Mouse (Mus musculus) intestine, embryonic 15.5 days (tissue): ENCODE measurements at regions not wholly inside any gene's neighbourhood (a gene's known extent, or its start where the extent isn't known, plus 50 kb on each side); places are given as distances from the start of the nearest gene placed in this dataset.

Experiments used
- ATAC-seq: fragments of 200-750 bp; cut with Nextera tagmentation; 2 replicates; pipeline ENCODE4 v1.8.0; 2017; ENCODE audit warnings: moderate TSS enrichment, moderate library complexity
- H3K27ac ChIP-seq: fragments of 300-500 bp; sonication (generic); 2 replicates; pipeline ENCODE4 v1.5.1; 2015; ENCODE audit warnings: mild to moderate bottlenecking, inconsistent platforms
- H3K27me3 ChIP-seq: fragments of 300-500 bp; sonication (generic); replicated peaks from 2 replicates; pipeline ENCODE4 v1.6.1; 2015; ENCODE audit warnings: inconsistent platforms
- H3K36me3 ChIP-seq: fragments of 300-500 bp; sonication (generic); 2 replicates; pipeline ENCODE4 v1.6.1; 2015; ENCODE audit warnings: inconsistent platforms
- H3K4me1 ChIP-seq: fragments of 300-500 bp; sonication (generic); replicated peaks from 2 replicates; pipeline ENCODE4 v1.6.1; 2015; ENCODE audit warnings: inconsistent platforms
- H3K4me2 ChIP-seq: fragments of 300-500 bp; sonication (generic); replicated peaks from 2 replicates; pipeline ENCODE4 v1.6.1; 2015; ENCODE audit warnings: mild to moderate bottlenecking, inconsistent platforms
- H3K4me3 ChIP-seq: fragments of 300-500 bp; sonication (generic); replicated peaks from 2 replicates; pipeline ENCODE4 v1.5.1; 2015; ENCODE audit warnings: inconsistent platforms
- H3K9ac ChIP-seq: fragments of 300-500 bp; sonication (generic); 2 replicates; pipeline ENCODE4 v1.6.1; 2015; ENCODE audit warnings: inconsistent platforms
- H3K9me3 ChIP-seq: fragments of 300-500 bp; sonication (generic); 2 replicates; pipeline ENCODE4 v1.6.1; 2016; ENCODE audit warnings: inconsistent platforms
- WGBS: fragments of 180-500 bp; shearing (Covaris S2); methylation state at CpG from one replicate; pipeline ENCODE4 v1.1.7; 2015; 5-methylcytosine and 5-hydroxymethylcytosine counted together

- Histone ChIP-seq H3K36me3 (no peaks in the 10 kb centered on the region), H3K9ac (no peak overlapping the region), H3K9me3 (no peaks in the 10 kb centered on the region), H3K27me3 (0 out of 2 replicates have a peak, but pooled peaks cover 3% of the 10 kb centered on the region), H3K4me2 (no peak overlapping the region), H3K4me1 (no peaks in the 10 kb centered on the region), H3K27ac (no peak overlapping the region), H3K4me3 (no peak overlapping the region)
- 73% methylated on average over 2 of the region's 2 CpGs for whole genome bisulfite sequencing
- ATAC-seq = no peak
These were observed 80.6 kb downstream of the Fam53a start for GRCm38 (mm10) chr5:33548800-33549199.

GRCm38 (mm10) chr5:33543372-33543771, 86.1 kb downstream of the Fam53a start:
- no peak overlapping the region for H3K4me3 ChIP-seq
- WGBS = 18% methylated on average over 5 of the region's 5 CpGs
- no peak overlapping the region for H3K4me2 ChIP-seq
- no peaks in the 10 kb centered on the region for H3K36me3 ChIP-seq
- no peak overlapping the region for H3K9ac ChIP-seq
- ATAC-seq = no peak
- H3K9me3 ChIP-seq = no peaks in the 10 kb centered on the region
- H3K27ac ChIP-seq = no peak overlapping the region
- peaks cover 33% of the 10 kb centered on the region for H3K27me3 ChIP-seq
- H3K4me1 ChIP-seq = no peaks in the 10 kb centered on the region

GRCm38 (mm10) chr5:33542643-33543042, 86.8 kb downstream of the Fam53a start:
- Histone ChIP-seq H3K4me2 (no peak overlapping the region), H3K9ac (no peak overlapping the region), H3K27me3 (peaks cover 33% of the 10 kb centered on the region), H3K36me3 (no peaks in the 10 kb centered on the region), H3K27ac (no peak overlapping the region), H3K4me1 (no peaks in the 10 kb centered on the region), H3K9me3 (no peaks in the 10 kb centered on the region), H3K4me3 (no peak overlapping the region)
- 92% methylated on average over 3 of the region's 3 CpGs for WGBS
- ATAC-seq = no peak

GRCm38 (mm10) chr5:33542000-33542554, 87.4 kb downstream of the Fam53a start:
- H3K36me3 ChIP-seq = no peaks in the 10 kb centered on the region
- ATAC-seq = no peak
- H3K9ac ChIP-seq = no peak overlapping the region
- H3K4me3 ChIP-seq = no peak overlapping the region
- peaks cover 33% of the 10 kb centered on the region for H3K27me3 ChIP-seq
- no peak overlapping the region for H3K27ac ChIP-seq
- no peaks in the 10 kb centered on the region for H3K9me3 ChIP-seq
- no peak overlapping the region for H3K4me2 ChIP-seq
- H3K4me1 ChIP-seq = no peaks in the 10 kb centered on the region
- 79% methylated on average over 11 of the region's 11 CpGs for WGBS

DNA sequence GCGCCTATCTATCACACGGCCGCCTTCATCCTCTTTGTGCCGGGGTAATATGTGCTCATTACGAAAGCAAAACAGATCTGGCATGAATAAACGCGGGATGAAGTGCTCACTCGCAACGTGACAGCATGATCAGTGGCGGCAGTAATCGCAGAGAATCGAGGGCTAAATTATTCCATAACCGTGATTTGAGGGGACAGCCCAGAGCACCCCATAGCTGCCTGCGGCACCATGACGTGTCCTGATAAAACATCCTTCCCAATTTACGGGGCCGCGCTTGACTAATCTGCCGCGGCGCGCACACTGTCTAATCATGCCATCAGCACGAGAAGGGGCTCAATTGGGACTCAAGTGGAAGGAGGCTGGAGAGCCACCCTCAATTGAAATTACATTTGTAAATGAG, 89.2 kb downstream of the Fam53a start:
- Histone ChIP-seq H3K27me3 (peaks cover 33% of the 10 kb centered on the region), H3K4me2 (no peak overlapping the region), H3K4me1 (no peaks in the 10 kb centered on the region), H3K27ac (no peak overlapping the region), H3K9me3 (no peaks in the 10 kb centered on the region), H3K4me3 (no peak overlapping the region), H3K9ac (no peak overlapping the region), H3K36me3 (no peaks in the 10 kb centered on the region)
- no peak for ATAC-seq
- WGBS = 43% methylated on average over 23 of the region's 23 CpGs

DNA sequence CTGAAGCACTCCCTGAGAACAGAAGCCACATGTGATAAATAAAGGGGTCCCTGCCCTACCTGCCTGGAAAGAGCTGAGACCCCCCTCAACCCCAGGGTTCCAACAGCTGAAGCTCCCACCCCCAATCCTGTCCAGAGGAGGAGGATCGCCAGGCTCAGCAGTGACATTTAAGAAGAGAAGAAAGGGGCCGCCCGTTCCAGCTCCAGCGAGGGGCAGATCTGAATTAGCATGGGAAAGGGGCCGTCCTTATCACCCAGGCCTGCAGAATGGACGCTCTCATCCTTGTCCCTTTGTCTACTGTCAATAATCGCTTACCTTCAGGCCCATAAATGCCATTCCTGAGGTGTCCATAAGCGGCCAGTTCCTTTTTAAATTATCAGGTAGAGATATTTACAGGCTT, 92.0 kb downstream of the Fam53a start:
- 29% methylated on average over 8 of the region's 8 CpGs for WGBS
- no peak overlapping the region for H3K27ac ChIP-seq
- no peak overlapping the region for H3K4me2 ChIP-seq
- peaks cover 34% of the 10 kb centered on the region for H3K27me3 ChIP-seq
- H3K4me1 ChIP-seq = 0 out of 2 replicates have a peak, but pooled peaks cover 2% of the 10 kb centered on the region
- ATAC-seq = no peak
- no peaks in the 10 kb centered on the region for H3K9me3 ChIP-seq
- no peaks in the 10 kb centered on the region for H3K36me3 ChIP-seq
- H3K4me3 ChIP-seq = no peak overlapping the region
- H3K9ac ChIP-seq = no peak overlapping the region

DNA sequence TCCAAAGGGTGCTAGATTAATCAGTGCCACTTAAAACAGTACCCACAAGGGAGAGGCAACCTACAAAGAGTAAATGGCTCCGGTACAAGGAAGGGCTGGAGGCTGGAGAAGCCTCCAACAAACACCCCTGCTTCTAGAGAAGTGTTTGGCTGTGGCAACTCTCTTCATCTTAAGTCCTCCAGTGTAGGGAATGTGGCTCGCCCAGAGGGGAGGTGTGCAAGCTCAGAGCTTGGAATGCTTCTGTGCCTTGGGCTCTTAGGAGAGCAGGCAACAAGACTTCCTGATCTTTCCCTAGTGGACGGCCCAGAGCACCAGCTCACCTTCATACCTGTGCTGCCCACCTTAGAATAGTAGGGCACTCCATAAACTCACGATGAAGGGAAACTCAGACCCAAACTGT, 92.4 kb downstream of the Fam53a start:
- ATAC-seq = no peak
- Histone ChIP-seq H3K4me3 (no peak overlapping the region), H3K27me3 (peaks cover 33% of the 10 kb centered on the region), H3K9ac (no peak overlapping the region), H3K4me1 (0 out of 2 replicates have a peak, but pooled peaks cover 2% of the 10 kb centered on the region), H3K9me3 (no peaks in the 10 kb centered on the region), H3K27ac (no peak overlapping the region), H3K36me3 (no peaks in the 10 kb centered on the region), H3K4me2 (no peak overlapping the region)
- WGBS = 53% methylated on average over 4 of the region's 4 CpGs

GRCm38 (mm10) chr5:33536261-33536660, 93.2 kb downstream of the Fam53a start:
- Histone ChIP-seq H3K9ac (no peak overlapping the region), H3K9me3 (no peaks in the 10 kb centered on the region), H3K4me1 (0 out of 2 replicates have a peak, but pooled peaks cover 2% of the 10 kb centered on the region), H3K4me3 (no peak overlapping the region), H3K27ac (no peak overlapping the region), H3K36me3 (no peaks in the 10 kb centered on the region), H3K4me2 (no peak overlapping the region), H3K27me3 (peaks cover 30% of the 10 kb centered on the region)
- no peak for ATAC-seq
- WGBS = 77% methylated on average over 4 of the region's 4 CpGs

GRCm38 (mm10) chr5:33535145-33536010, 94.1 kb downstream of the Fam53a start:
- H3K9me3 ChIP-seq = no peaks in the 10 kb centered on the region
- no peak for ATAC-seq
- H3K4me2 ChIP-seq = peak overlapping the region; percentile 33
- WGBS = 26% methylated on average over 21 of the region's 21 CpGs
- H3K4me1 ChIP-seq = 0 out of 2 replicates have a peak, but pooled peaks cover 2% of the 10 kb centered on the region
- no peaks in the 10 kb centered on the region for H3K36me3 ChIP-seq
- no peak overlapping the region for H3K27ac ChIP-seq
- no peak overlapping the region for H3K9ac ChIP-seq
- no peak overlapping the region for H3K4me3 ChIP-seq
- H3K27me3 ChIP-seq = peaks cover 21% of the 10 kb centered on the region

DNA sequence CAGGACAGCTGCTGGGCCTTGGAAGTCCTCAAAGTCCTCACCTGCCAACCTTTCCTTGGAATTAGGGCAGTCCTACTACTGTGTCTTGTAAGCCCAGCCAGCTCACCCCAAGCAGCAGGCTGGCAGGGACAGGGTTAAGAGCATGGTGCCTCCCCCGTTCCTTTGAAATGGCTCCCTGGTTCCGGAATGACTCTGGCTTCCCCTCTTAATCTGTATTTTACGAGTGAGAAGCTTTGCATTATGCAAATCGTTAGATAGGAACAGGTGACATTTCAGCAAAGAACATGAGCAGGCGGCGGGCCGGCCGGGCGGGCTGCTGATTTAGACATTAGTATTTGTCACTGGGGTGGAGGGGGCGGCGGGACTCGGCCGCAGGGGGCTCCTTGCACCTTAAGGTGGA, 95.1 kb downstream of the Fam53a start:
- Histone ChIP-seq H3K4me1 (peaks cover 5% of the 10 kb centered on the region), H3K27ac (no peak overlapping the region), H3K4me3 (no peak overlapping the region), H3K9me3 (no peaks in the 10 kb centered on the region), H3K27me3 (peaks cover 12% of the 10 kb centered on the region), H3K36me3 (no peaks in the 10 kb centered on the region), H3K9ac (no peak overlapping the region), H3K4me2 (peak overlapping the region; percentile 33)
- WGBS = 6% methylated on average over 13 of the region's 13 CpGs
- no peak for ATAC-seq

GRCm38 (mm10) chr5:33533185-33533584, 96.2 kb downstream of the Fam53a start:
- H3K27me3 ChIP-seq = peaks cover 5% of the 10 kb centered on the region
- H3K9me3 ChIP-seq = no peaks in the 10 kb centered on the region
- no peak overlapping the region for H3K4me3 ChIP-seq
- 93% methylated on average over 4 of the region's 4 CpGs for WGBS
- H3K4me1 ChIP-seq = peaks cover 8% of the 10 kb centered on the region
- no peak overlapping the region for H3K4me2 ChIP-seq
- H3K27ac ChIP-seq = no peak overlapping the region
- H3K36me3 ChIP-seq = no peaks in the 10 kb centered on the region
- ATAC-seq = no peak
- no peak overlapping the region for H3K9ac ChIP-seq

DNA sequence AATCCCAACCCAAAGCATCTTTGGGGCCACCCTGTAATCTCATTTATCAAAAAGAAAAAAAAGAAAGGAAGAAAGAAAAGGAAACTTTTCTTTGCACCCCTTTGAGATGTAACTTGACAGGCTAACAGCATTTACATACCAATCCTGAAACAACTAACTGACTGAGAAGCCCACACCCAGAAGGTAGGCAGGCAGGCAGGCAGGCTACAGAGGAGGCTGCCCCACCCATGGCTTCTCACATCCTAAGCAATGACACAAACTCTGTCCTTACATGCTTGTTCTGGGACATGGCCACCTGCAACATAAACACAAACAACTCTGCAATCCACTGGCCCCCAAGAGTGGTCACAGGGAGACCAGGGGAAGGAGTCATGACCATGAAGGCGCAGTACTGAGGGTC, 97.5 kb upstream of the Nkx1-1 start:
- Histone ChIP-seq H3K4me3 (no peak overlapping the region), H3K4me2 (no peak overlapping the region), H3K27ac (no peak overlapping the region), H3K4me1 (peaks cover 8% of the 10 kb centered on the region), H3K9ac (no peak overlapping the region), H3K9me3 (no peaks in the 10 kb centered on the region), H3K36me3 (no peaks in the 10 kb centered on the region), H3K27me3 (peaks cover 5% of the 10 kb centered on the region)
- 89% methylated on average over 1 of the region's 1 CpGs for WGBS
- ATAC-seq = no peak

DNA sequence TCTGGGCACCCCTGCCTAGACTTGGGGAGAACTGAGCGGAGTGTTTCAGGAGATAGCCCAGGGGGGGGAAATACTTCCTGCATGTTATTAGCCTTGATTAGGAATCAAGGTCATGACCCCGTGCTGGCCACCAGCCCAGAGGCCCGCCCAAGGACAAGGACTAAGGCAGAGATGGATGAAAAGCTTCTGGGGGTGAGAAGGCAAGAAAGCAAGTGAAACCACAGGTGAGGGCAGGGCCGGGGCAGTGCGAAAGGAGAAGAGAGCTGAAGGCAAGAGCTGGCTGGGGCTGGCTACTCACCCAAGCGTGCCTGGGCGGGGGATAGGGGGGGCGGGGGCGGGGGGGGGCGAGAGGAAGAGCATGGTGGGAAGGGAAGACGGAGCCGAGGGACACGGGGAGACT, 96.0 kb upstream of the Nkx1-1 start:
- no peak overlapping the region for H3K27ac ChIP-seq
- no peaks in the 10 kb centered on the region for H3K9me3 ChIP-seq
- peaks cover 7% of the 10 kb centered on the region for H3K4me1 ChIP-seq
- H3K4me3 ChIP-seq = no peak overlapping the region
- no peak overlapping the region for H3K9ac ChIP-seq
- 27% methylated on average over 11 of the region's 13 CpGs for WGBS
- H3K4me2 ChIP-seq = no peak overlapping the region
- no peak for ATAC-seq
- no peaks in the 10 kb centered on the region for H3K36me3 ChIP-seq
- peaks cover 5% of the 10 kb centered on the region for H3K27me3 ChIP-seq
